Mouse (Mus musculus): ENCODE results near the gene Arhgap25. TPM values are rescaled to one million over a fixed set of nuclear protein-coding genes. Genes with fewer than 3 reads are reported as not detected.

The Arhgap25 gene
- polyA plus RNA-seq, 1 experiment from 2014 or later = 2.0 TPM

DNA sequence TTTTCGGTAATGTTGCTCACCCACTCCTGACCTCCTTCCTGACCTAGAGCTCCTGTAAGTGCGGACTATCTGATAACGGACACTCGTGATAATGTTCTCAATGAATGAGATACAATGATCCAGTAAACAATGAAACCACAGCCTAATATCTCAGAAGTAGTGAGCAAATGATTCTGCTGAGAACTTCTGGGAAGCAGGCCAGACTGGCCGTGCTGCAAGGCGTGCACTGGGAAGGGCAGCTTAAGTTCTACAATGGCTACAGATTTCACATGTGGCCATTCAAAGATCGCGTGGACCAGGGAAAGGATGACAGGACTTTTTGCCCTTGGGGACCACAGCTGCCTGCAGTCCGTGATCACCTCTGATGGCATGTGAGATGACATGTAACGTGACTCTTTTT lies 64.7 kb downstream of the Arhgap25 start:
- no peaks in the 10 kb centered on the region for H3K27me3 ChIP-seq
- no peak for ATAC-seq (ENCODE audit: low FRiP score, low read depth)
- no peak overlapping the region for H3K4me2 ChIP-seq (replicated peaks)
- no peaks in the 10 kb centered on the region for H3K36me3 ChIP-seq
- 0 out of 2 replicates have a peak, but pooled peaks cover 5% of the 10 kb centered on the region for H3K4me1 ChIP-seq
- no peak overlapping the region for H3K4me3 ChIP-seq
- WGBS = 94% methylated on average over 10 of the region's 10 CpGs
- no peak overlapping the region for H3K9ac ChIP-seq (replicated peaks)
- no peaks in the 10 kb centered on the region for H3K9me3 ChIP-seq
- H3K27ac ChIP-seq (replicated peaks) = no peak overlapping the region

DNA sequence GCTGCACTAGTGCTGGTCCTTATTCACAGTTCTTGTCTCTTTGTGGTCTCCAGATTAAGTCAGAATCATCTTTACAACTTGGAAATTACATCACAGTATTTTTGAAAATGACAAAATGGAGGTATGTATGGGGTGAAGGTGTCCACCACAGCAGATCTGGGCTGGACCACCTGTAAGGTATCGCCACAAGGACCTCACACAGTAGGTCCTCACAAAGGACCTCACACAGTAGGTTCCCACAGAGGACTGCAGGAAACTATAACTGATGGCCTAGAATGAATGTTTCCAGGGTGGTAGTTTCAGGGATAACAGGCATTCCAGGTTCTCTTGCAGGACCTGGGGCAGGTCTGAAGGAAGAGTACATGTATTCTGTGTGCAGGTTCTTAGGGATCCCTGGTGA lies 65.7 kb downstream of the Arhgap25 start:
- H3K4me3 ChIP-seq = no peak overlapping the region
- H3K4me2 ChIP-seq (replicated peaks) = no peak overlapping the region
- ATAC-seq (ENCODE audit: low FRiP score, low read depth) = no peak
- H3K36me3 ChIP-seq = no peaks in the 10 kb centered on the region
- H3K27ac ChIP-seq (replicated peaks) = no peak overlapping the region
- H3K9ac ChIP-seq (replicated peaks) = no peak overlapping the region
- no peaks in the 10 kb centered on the region for H3K9me3 ChIP-seq
- H3K27me3 ChIP-seq = no peaks in the 10 kb centered on the region
- H3K4me1 ChIP-seq = 0 out of 2 replicates have a peak, but pooled peaks cover 5% of the 10 kb centered on the region
- 93% methylated on average over 1 of the region's 1 CpGs for whole genome bisulfite sequencing

DNA sequence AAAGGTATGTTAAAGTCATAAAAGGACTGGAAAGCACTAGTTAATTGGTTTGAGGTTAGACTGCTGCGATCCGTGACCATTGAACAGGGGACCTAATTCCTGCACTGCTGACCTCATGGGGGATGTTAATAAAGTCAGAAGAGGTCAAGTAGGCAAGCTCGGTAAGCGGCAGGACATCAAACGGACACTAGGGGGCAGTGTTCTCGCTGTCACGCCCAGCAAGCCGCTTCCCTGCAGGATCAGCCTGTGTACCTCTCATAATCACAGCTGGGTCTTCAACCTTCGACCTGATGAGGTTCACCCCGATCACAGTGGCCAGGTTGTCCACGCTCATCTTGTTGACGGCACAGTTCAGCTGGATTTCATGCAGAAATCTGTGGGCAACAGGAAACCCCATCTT lies 66.8 kb downstream of the Arhgap25 start:
- H3K4me1 ChIP-seq = 0 out of 2 replicates have a peak, but pooled peaks cover 5% of the 10 kb centered on the region
- WGBS = 12% methylated on average over 12 of the region's 12 CpGs
- H3K27ac ChIP-seq (replicated peaks) = no peak overlapping the region
- H3K36me3 ChIP-seq = no peaks in the 10 kb centered on the region
- peak overlapping the region; percentile 27; the same call in 1 of the 2 replicates for H3K4me2 ChIP-seq (replicated peaks)
- no peaks in the 10 kb centered on the region for H3K9me3 ChIP-seq
- ATAC-seq (ENCODE audit: low FRiP score, low read depth) = no peak
- no peaks in the 10 kb centered on the region for H3K27me3 ChIP-seq
- H3K4me3 ChIP-seq = no peak overlapping the region
- no peak overlapping the region for H3K9ac ChIP-seq (replicated peaks)

DNA sequence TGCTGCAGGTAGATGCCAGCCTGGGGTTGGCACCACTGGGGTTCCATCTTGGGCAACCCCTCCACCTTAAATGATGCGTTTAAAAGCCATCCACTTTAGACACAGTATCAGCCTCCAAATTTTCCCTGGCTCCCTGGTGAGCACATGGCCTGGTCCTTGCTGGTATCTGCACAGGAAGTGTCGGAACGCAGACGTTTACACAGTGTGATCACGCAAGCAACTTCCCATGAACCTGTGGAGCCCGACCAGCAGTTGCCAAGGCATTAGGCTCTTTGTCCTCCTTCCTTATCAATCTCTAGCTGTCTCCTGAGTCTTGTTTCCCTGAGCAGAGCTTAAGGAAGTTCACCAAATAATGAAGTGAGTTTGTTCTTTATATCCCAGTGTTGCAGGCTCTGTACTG lies 77.6 kb downstream of the Arhgap25 start:
- 78% methylated on average over 6 of the region's 6 CpGs for WGBS
- no peaks in the 10 kb centered on the region for H3K36me3 ChIP-seq
- no peaks in the 10 kb centered on the region for H3K27me3 ChIP-seq
- H3K4me1 ChIP-seq = no peaks in the 10 kb centered on the region
- no peak overlapping the region for H3K4me2 ChIP-seq (replicated peaks)
- no peaks in the 10 kb centered on the region for H3K9me3 ChIP-seq
- H3K9ac ChIP-seq (replicated peaks) = no peak overlapping the region
- no peak overlapping the region for H3K27ac ChIP-seq (replicated peaks)
- ATAC-seq (ENCODE audit: low FRiP score, low read depth) = no peak
- H3K4me3 ChIP-seq = no peak overlapping the region

- Histone ChIP-seq H3K36me3 (no peaks in the 10 kb centered on the region), H3K27me3 (no peaks in the 10 kb centered on the region), H3K9ac (replicated peaks) (no peak overlapping the region), H3K4me2 (replicated peaks) (no peak overlapping the region), H3K4me3 (no peak overlapping the region), H3K27ac (replicated peaks) (no peak overlapping the region), H3K9me3 (no peaks in the 10 kb centered on the region), H3K4me1 (no peaks in the 10 kb centered on the region)
- no peak for ATAC-seq (ENCODE audit: low FRiP score, low read depth)
- WGBS = 80% methylated on average over 3 of the region's 3 CpGs
Observed at GRCm38 (mm10) chr6:87451771-87452170, 81.3 kb downstream of the Arhgap25 start.

- H3K4me3 ChIP-seq = no peak overlapping the region
- H3K27ac ChIP-seq (replicated peaks) = no peak overlapping the region
- no peaks in the 10 kb centered on the region for H3K36me3 ChIP-seq
- ATAC-seq (ENCODE audit: low FRiP score, low read depth) = no peak
- H3K9me3 ChIP-seq = no peaks in the 10 kb centered on the region
- no peak overlapping the region for H3K4me2 ChIP-seq (replicated peaks)
- H3K4me1 ChIP-seq = no peaks in the 10 kb centered on the region
- H3K27me3 ChIP-seq = no peaks in the 10 kb centered on the region
- 69% methylated on average over 3 of the region's 3 CpGs for WGBS
- H3K9ac ChIP-seq (replicated peaks) = no peak overlapping the region
Observed at GRCm38 (mm10) chr6:87451016-87451415, 82.0 kb downstream of the Arhgap25 start.

DNA sequence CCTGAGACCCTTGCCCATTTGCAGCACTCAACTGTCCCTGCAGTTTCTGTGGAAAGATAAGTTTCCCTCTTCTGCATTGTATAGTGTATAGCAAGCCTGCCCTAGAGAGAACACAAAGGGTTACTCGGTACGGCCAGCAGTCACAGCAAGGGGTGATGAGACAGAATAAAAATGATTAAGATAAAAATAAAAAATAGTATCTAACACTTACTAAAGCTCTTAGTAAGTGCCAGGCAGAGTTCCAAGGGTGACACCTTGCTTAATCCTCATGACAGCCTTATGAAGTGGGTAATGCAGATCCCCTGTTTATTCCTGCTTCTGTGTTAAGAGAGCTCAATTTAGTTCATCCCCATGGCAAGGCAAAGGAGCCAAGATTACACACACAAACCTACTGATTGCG lies 83.5 kb downstream of the Arhgap25 start:
- H3K36me3 ChIP-seq = no peaks in the 10 kb centered on the region
- no peaks in the 10 kb centered on the region for H3K27me3 ChIP-seq
- no peaks in the 10 kb centered on the region for H3K4me1 ChIP-seq
- no peak overlapping the region for H3K4me3 ChIP-seq
- no peaks in the 10 kb centered on the region for H3K9me3 ChIP-seq
- no peak overlapping the region for H3K4me2 ChIP-seq (replicated peaks)
- WGBS = 80% methylated on average over 3 of the region's 3 CpGs
- no peak overlapping the region for H3K9ac ChIP-seq (replicated peaks)
- no peak overlapping the region for H3K27ac ChIP-seq (replicated peaks)
- ATAC-seq (ENCODE audit: low FRiP score, low read depth) = no peak

DNA sequence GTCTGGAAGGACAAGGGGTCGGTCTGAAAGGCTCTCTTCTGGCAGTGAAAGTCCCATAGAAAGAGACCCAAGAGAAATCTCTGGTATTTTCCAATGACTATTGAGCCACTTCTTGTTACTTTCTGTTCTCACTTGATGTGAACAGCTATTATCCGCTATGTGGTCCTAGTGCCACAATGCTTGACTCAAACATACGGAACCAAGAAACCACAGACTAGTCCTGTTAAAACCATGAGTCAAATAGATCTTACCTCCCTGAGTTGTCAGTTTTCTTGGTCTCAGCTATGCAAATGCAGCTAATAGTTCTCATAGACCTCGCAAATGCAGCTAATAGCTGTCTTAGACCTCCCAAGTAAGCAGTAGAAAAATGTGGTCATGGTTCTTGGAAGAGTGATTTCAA lies 85.8 kb downstream of the Arhgap25 start:
- Histone ChIP-seq H3K4me3 (no peak overlapping the region), H3K4me2 (replicated peaks) (no peak overlapping the region), H3K4me1 (no peaks in the 10 kb centered on the region), H3K27me3 (no peaks in the 10 kb centered on the region), H3K36me3 (no peaks in the 10 kb centered on the region), H3K9ac (replicated peaks) (no peak overlapping the region), H3K9me3 (no peaks in the 10 kb centered on the region), H3K27ac (replicated peaks) (no peak overlapping the region)
- 87% methylated on average over 4 of the region's 4 CpGs for WGBS
- no peak for ATAC-seq (ENCODE audit: low FRiP score, low read depth)

- H3K4me3 ChIP-seq = no peak overlapping the region
- H3K9ac ChIP-seq (replicated peaks) = no peak overlapping the region
Observed at GRCm38 (mm10) chr6:87445222-87445621, 87.8 kb downstream of the Arhgap25 start.

DNA sequence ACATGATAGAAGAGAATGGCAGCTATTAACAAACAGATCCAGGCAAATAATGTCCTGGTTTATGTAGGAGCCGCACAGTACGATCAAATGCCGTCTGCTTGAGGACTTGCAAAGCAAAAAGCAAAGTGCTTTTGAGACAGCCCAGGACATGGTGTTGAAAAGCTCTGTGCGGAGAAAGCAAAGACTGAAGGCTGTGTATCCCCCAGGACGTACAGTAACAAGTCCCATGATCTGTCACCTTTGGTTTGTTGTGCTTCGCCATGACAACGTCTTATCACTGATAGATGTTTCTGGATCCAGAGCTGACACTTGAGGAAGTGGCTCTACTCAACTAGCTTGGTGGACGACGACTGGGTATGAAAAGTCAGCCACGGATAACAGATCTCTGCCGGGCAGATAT lies 89.8 kb downstream of the Arhgap25 start:
- Histone ChIP-seq H3K9ac (replicated peaks) (no peak overlapping the region), H3K9me3 (no peaks in the 10 kb centered on the region), H3K27ac (replicated peaks) (no peak overlapping the region), H3K27me3 (no peaks in the 10 kb centered on the region), H3K4me1 (no peaks in the 10 kb centered on the region), H3K4me2 (replicated peaks) (no peak overlapping the region), H3K4me3 (no peak overlapping the region), H3K36me3 (no peaks in the 10 kb centered on the region)
- ATAC-seq (ENCODE audit: low FRiP score, low read depth) = no peak
- 95% methylated on average over 11 of the region's 11 CpGs for WGBS

More at GRCm38 (mm10) chr6:87445222-87445621, 87.8 kb downstream of the Arhgap25 start:
- H3K4me1 ChIP-seq = no peaks in the 10 kb centered on the region
- no peaks in the 10 kb centered on the region for H3K27me3 ChIP-seq
- ATAC-seq (ENCODE audit: low FRiP score, low read depth) = no peak
- H3K36me3 ChIP-seq = no peaks in the 10 kb centered on the region
- H3K27ac ChIP-seq (replicated peaks) = no peak overlapping the region
- WGBS = 82% methylated on average over 7 of the region's 7 CpGs
- H3K4me2 ChIP-seq (replicated peaks) = no peak overlapping the region
- no peaks in the 10 kb centered on the region for H3K9me3 ChIP-seq

- Histone ChIP-seq H3K9ac (replicated peaks) (no peak overlapping the region), H3K27me3 (no peaks in the 10 kb centered on the region), H3K4me2 (replicated peaks) (no peak overlapping the region), H3K4me3 (no peak overlapping the region), H3K27ac (replicated peaks) (no peak overlapping the region), H3K36me3 (no peaks in the 10 kb centered on the region), H3K4me1 (no peaks in the 10 kb centered on the region), H3K9me3 (no peaks in the 10 kb centered on the region)
- ATAC-seq (ENCODE audit: low FRiP score, low read depth) = no peak
- WGBS = 90% methylated on average over 8 of the region's 8 CpGs
Observed at GRCm38 (mm10) chr6:87436745-87437144, 96.3 kb downstream of the Arhgap25 start.

- WGBS = 93% methylated on average over 3 of the region's 3 CpGs
Observed at GRCm38 (mm10) chr6:87435791-87436190, 97.3 kb downstream of the Arhgap25 start.

GRCm38 (mm10) chr6:87428487-87429044 lies 104.5 kb downstream of the Arhgap25 start, which contains the start of gene Bmp10:
Gene Bmp10 (plus strand): TSS chr6:87428994.
- H3K4me2 ChIP-seq (replicated peaks) = no peak within 1 kb of the TSS
- H3K9ac ChIP-seq (replicated peaks) = no peak within 1 kb of the TSS
- ATAC-seq (ENCODE audit: low FRiP score, low read depth) = no peak
- H3K4me3 ChIP-seq = no peak within 1 kb of the TSS
- no peak within 1 kb of the TSS for H3K27ac ChIP-seq (replicated peaks)
- no peaks in the 10 kb centered on the region for H3K4me1 ChIP-seq
- H3K27me3 ChIP-seq = no peaks in the 10 kb centered on the region
- no peaks in the 10 kb centered on the region for H3K9me3 ChIP-seq
- H3K36me3 ChIP-seq = no peaks in the 10 kb centered on the region
- WGBS = 77% methylated on average over 6 of the region's 7 CpGs

More at GRCm38 (mm10) chr6:87435791-87436190, 97.3 kb downstream of the Arhgap25 start:
- H3K4me2 ChIP-seq (replicated peaks) = no peak overlapping the region
- ATAC-seq (ENCODE audit: low FRiP score, low read depth) = no peak
- H3K4me1 ChIP-seq = no peaks in the 10 kb centered on the region
- no peak overlapping the region for H3K4me3 ChIP-seq
- H3K27me3 ChIP-seq = no peaks in the 10 kb centered on the region
- H3K9me3 ChIP-seq = no peaks in the 10 kb centered on the region
- no peaks in the 10 kb centered on the region for H3K36me3 ChIP-seq
- no peak overlapping the region for H3K9ac ChIP-seq (replicated peaks)
- no peak overlapping the region for H3K27ac ChIP-seq (replicated peaks)

All from midbrain, embryonic 12.5 days (tissue).